Mouse (Mus musculus): Measurements from ENCODE around the gene Gm2022. TPM values are rescaled to one million over a fixed set of nuclear protein-coding genes. Genes with fewer than 3 reads are reported as not detected.
"Not testable (repeated sequence)": the region's sequence is repeated elsewhere in the genome, so short reads cannot be mapped to it uniquely, and the experiment has no call there.

Gene Gm2022
- total RNA-seq (2015; ENCODE audit: low replicate concordance) (not detected in 2 replicates), total RNA-seq (2017; ENCODE audit: low replicate concordance) (not detected in 2 replicates)

DNA sequence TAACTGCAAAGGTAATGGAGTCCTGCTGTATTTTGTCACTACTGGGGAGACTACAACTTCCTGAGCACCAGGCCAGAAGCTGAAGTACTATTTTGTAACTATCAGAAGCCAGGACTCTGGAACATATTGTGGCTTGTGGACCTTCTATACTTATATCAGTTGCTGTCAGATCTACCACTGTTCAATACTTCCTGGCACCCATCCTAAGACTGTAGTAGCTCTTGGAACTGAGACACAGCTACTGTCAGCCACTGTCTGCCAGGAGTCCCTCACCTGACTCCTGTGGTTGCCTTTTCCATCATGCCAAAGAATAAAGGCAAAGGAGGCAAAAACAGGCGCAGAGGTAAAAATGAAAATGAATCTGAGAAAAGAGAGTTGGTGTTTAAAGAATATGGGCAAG is at the start of gene Gm2022:
Gm2022 (plus strand) TSS at position 301 of the 400 bp plus-strand sequence.
- ATAC-seq (replicated peaks; ENCODE audit: low FRiP score, poor library complexity, severe bottlenecking): not testable (repeated sequence)

DNA sequence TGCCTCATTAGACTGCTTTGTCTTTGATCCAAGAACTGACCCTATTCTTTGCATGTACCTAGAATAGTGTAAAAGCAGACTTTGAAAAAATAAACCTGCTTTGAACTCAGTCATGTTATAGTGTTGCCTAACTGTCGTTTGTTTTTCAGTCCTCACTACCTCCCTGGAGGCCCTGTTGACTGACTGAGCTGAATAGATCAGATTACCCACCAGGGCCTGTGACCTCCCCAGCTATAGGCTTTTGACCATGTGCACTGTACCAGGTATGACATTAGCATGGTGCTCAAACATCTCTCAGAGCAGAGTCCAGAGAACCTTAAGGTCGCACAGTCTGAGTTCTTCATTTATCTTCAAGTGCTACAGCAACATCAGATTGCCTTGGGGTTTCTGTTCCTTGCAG is 44.5 kb upstream of the Gm2022 start:
- not testable (repeated sequence) for ATAC-seq (replicated peaks; ENCODE audit: low FRiP score, poor library complexity, severe bottlenecking)

DNA sequence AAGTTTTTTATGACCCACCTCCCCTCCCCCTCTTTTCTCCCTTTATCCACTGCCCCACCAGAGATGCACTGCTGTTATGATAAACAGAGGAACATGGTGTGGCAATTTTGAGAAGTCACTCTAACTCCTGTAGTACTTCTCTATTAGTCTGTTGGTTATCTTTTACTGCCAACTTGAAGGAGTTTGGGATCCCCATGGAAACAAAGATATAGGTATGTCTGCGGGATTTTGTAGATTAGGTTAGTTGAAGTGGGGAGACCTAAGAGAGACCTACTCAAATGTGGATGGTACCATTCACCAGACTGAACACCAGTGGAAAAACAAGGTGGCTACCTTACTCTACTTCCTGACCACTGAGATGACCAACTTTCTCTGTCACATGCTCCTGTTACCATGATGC is 39.1 kb upstream of the Gm2022 start:
- not testable (repeated sequence) for ATAC-seq (replicated peaks; ENCODE audit: low FRiP score, poor library complexity, severe bottlenecking)

DNA sequence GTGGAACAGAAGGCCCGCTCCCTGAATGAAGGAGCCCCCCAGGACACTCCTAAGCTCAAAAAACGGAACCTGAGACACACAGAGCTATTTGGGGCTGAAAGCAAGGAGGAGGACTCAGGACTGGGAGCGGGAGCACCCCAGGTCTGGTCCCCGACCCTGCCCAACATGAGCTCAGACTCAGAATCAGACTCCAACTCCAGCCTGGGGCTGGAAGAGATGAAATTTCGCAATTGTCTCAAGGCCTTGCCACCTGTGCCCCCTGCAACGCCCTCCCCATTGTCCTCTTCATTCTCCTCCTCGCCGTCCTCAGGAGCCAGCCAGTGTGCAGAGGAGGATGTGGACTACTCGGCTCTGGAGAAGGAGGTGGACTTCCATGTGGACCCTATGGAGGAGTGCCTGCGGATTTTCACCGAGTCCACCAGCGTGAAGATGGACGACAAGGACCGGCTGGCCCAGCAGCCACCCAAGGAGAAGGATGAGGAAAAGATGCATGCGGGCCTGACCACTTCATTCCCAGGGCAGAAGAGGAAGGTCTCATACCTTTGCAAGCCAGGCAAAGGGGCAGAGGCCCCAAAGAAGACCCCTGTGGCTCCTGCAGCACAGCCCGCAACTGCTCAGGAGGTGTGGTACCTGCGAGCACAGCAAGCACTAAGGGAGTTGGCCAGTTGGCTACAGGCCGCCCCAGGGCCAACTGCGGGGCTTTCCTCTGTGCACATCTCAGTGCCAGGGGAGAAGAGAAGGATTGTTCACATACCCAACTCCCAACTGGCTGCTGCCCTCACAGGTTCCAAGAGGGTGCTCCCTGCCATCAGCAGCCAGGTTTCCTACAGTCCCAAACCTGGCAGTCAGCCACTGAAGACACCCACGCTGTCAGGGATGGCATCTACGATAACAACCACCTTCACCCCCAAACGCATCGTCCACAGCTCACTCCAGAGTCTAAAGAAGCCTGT is 33.2 kb upstream of the Gm2022 start:
- not testable (repeated sequence) for ATAC-seq (replicated peaks; ENCODE audit: low FRiP score, poor library complexity, severe bottlenecking)

DNA sequence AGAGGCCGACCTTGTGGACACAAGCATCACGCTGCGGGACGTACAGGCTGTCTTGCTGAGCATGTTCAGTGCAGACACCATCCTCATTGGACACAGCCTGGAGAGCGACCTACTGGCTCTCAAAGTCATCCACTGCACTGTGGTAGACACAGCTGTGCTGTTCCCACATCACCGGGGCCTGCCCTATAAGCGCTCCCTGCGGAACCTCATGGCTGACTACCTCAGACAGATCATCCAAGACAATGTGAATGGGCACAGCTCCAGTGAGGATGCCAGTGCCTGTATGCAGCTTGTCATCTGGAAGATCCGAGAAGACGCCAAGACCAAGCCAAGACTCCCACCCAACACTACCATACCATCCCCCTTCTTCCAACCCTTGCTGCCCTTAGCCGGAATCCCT is 31.5 kb upstream of the Gm2022 start:
- ATAC-seq (replicated peaks; ENCODE audit: low FRiP score, poor library complexity, severe bottlenecking): not testable (repeated sequence)

DNA sequence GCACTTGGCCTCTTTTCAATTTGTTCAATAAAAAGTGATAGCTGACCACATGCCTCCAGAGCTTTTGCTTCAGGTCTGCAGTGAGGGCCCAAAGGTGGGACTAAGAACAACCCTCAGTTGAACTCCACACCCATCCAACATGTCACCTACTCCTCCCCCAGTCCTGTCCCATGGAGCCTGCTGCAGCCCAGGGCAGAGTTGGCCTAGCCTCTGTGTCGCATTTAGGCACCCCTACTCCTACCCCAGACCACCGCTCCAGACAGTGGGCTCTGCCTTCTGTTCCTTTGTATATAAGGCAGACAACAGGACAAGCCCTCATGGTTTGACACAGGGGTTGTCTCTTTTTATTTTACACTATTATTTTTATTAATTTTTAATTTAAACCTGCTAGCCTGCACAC is 31.1 kb upstream of the Gm2022 start:
- not testable (repeated sequence) for ATAC-seq (replicated peaks; ENCODE audit: low FRiP score, poor library complexity, severe bottlenecking)

DNA sequence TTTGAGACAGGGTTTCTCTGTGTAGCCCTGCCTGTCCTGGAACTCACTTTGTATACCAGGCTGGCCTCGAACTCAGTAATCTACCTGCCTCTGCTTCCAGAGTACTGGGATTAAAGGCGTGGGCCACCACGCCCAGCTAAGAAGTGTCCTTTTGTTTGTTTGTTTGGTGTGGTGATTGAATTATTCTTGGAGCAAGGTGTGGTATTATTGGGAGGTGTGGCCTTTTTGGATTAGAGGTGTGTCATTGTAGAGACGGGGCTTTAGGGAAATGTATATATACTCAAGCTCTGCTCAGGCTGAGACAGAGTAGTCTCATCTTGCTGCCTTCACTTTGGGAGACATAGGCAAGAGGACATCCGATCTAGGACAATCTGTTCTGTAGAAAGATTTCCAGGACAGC is 21.4 kb upstream of the Gm2022 start, which contains the start of gene Gm2016:
Gm2016 (plus strand) TSS at position 301 of the 400 bp plus-strand sequence.
- not testable (repeated sequence) for ATAC-seq (replicated peaks; ENCODE audit: low FRiP score, poor library complexity, severe bottlenecking)

DNA sequence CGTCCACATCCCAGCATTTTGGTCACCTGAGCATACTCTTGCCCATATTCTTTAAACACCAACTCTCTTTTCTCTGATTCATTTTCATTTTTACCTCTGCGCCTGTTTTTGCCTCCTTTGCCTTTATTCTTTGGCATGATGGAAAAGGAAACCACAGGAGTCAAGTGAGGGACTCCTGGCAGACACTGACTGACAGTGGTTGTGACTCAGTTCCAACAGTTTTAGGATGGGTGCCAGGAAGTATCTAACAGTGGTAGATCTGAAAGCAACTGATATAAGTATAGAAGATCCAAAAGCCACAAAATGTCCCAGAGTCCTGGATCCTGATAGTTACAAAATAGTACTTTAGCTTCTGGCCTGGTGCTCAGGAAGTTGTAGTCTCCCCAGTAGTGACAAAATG is 24.6 kb downstream of the Gm2022 start, which contains the start of gene Gm2035:
Gm2035 (minus strand) TSS at position 137 of the 400 bp plus-strand sequence.
- not testable (repeated sequence) for ATAC-seq (replicated peaks; ENCODE audit: low FRiP score, poor library complexity, severe bottlenecking)

Other genes with a start within 250 kb of the Gm2022 start
- gene Gm21319, start 119.6 kb upstream of the Gm2022 start, total RNA-seq (2015; ENCODE audit: low replicate concordance): not detected in 2 replicates
- not detected in 2 replicates for gene Gm21319, start 119.6 kb upstream of the Gm2022 start, total RNA-seq (2017; ENCODE audit: low replicate concordance)
- not detected in 2 replicates for gene Gm21936, start 99.9 kb upstream of the Gm2022 start, total RNA-seq (2015; ENCODE audit: low replicate concordance)
- not detected in 2 replicates for gene Gm21936, start 99.9 kb upstream of the Gm2022 start, total RNA-seq (2017; ENCODE audit: low replicate concordance)
- gene BB287469, start 78.8 kb upstream of the Gm2022 start, total RNA-seq (2015; ENCODE audit: low replicate concordance): not detected in 2 replicates
- not detected in 2 replicates for gene BB287469, start 78.8 kb upstream of the Gm2022 start, total RNA-seq (2017; ENCODE audit: low replicate concordance)
- not detected in 2 replicates for gene Gm2001, start 53.0 kb upstream of the Gm2022 start, total RNA-seq (2015; ENCODE audit: low replicate concordance)
- gene Gm2001, start 53.0 kb upstream of the Gm2022 start, total RNA-seq (2017; ENCODE audit: low replicate concordance): not detected in 2 replicates
- gene Gm2016, start 21.3 kb upstream of the Gm2022 start, total RNA-seq (2015; ENCODE audit: low replicate concordance): not detected in 2 replicates
- not detected in 2 replicates for gene Gm2016, start 21.3 kb upstream of the Gm2022 start, total RNA-seq (2017; ENCODE audit: low replicate concordance)
- not detected in 2 replicates for gene Gm2035, start 24.5 kb downstream of the Gm2022 start, total RNA-seq (2015; ENCODE audit: low replicate concordance)
- not detected in 2 replicates for gene Gm2035, start 24.5 kb downstream of the Gm2022 start, total RNA-seq (2017; ENCODE audit: low replicate concordance)
- gene Gm2042, start 58.7 kb downstream of the Gm2022 start, total RNA-seq (2015; ENCODE audit: low replicate concordance): not detected in 2 replicates
- 0.98 and 2.0 TPM in 2 replicates for gene Gm2042, start 58.7 kb downstream of the Gm2022 start, total RNA-seq (2017; ENCODE audit: low replicate concordance)
- not detected in 2 replicates for gene Gm2075, start 116.5 kb downstream of the Gm2022 start, total RNA-seq (2015; ENCODE audit: low replicate concordance)
- gene Gm2075, start 116.5 kb downstream of the Gm2022 start, total RNA-seq (2017; ENCODE audit: low replicate concordance): not detected in 2 replicates
- not detected in 2 replicates for gene Gm6803, start 123.4 kb downstream of the Gm2022 start, total RNA-seq (2015; ENCODE audit: low replicate concordance)
- gene Gm6803, start 123.4 kb downstream of the Gm2022 start, total RNA-seq (2017; ENCODE audit: low replicate concordance): not detected in 2 replicates
- not detected in 2 replicates for gene Gm2056, start 131.6 kb downstream of the Gm2022 start, total RNA-seq (2015; ENCODE audit: low replicate concordance)
- gene Gm2056, start 131.6 kb downstream of the Gm2022 start, total RNA-seq (2017; ENCODE audit: low replicate concordance): not detected in 2 replicates
- not detected in 2 replicates for gene Gm16368, start 188.3 kb downstream of the Gm2022 start, total RNA-seq (2015; ENCODE audit: low replicate concordance)
- not detected in 2 replicates for gene Gm16368, start 188.3 kb downstream of the Gm2022 start, total RNA-seq (2017; ENCODE audit: low replicate concordance)